Mouse (Mus musculus): Measurements from ENCODE around the gene Fam98a.

Gene Fam98a

GRCm38 (mm10) chr17:75521236-75521842 lies 30.4 kb downstream of the Fam98a start:
- DNase-seq, result no peak

GRCm38 (mm10) chr17:75519239-75519900 lies 32.4 kb downstream of the Fam98a start:
- no peak for DNase-seq

GRCm38 (mm10) chr17:75518181-75518901 lies 33.4 kb downstream of the Fam98a start:
- DNase-seq, result no peak

- no peak for DNase-seq
Measured at GRCm38 (mm10) chr17:75516591-75516990, 35.2 kb downstream of the Fam98a start.

GRCm38 (mm10) chr17:75509257-75509656 lies 42.5 kb downstream of the Fam98a start:
- no peak for DNase-seq

- DNase-seq, result no peak
Measured at GRCm38 (mm10) chr17:75506708-75507641, 44.8 kb downstream of the Fam98a start.

- no peak for DNase-seq
Measured at GRCm38 (mm10) chr17:75506097-75506675, 45.6 kb downstream of the Fam98a start.

- DNase-seq, result no peak
Measured at GRCm38 (mm10) chr17:75505053-75505452, 46.7 kb downstream of the Fam98a start.

GRCm38 (mm10) chr17:75503031-75503430 lies 48.7 kb downstream of the Fam98a start:
- no peak for DNase-seq

- no peak for DNase-seq
Measured at GRCm38 (mm10) chr17:75498241-75498651, 53.5 kb downstream of the Fam98a start.

GRCm38 (mm10) chr17:75495213-75495612 lies 56.5 kb downstream of the Fam98a start:
- DNase-seq, result no peak
